Mouse (Mus musculus) macrophage (primary cell): ENCODE results near the gene Emd. TPM values are rescaled to one million over a fixed set of nuclear protein-coding genes. Genes with fewer than 3 reads are reported as not detected.
"Not testable (repeated sequence)": the region's sequence is repeated elsewhere in the genome, so short reads cannot be mapped to it uniquely, and the experiment has no call there.

ENCODE experiments used
- H3K27ac ChIP-seq: fragments of 350-480 bp; formaldehyde crosslinking; 2 replicates; pipeline ENCODE4 v1.9.0; 2021
- H3K36me3 ChIP-seq: fragments of 350-480 bp; formaldehyde crosslinking; 2 replicates; pipeline ENCODE4 v1.9.0; 2021; ENCODE audit errors: inconsistent target
- H3K4me3 ChIP-seq: fragments of 350-480 bp; formaldehyde crosslinking; 2 replicates; pipeline ENCODE4 v1.9.0; 2021; ENCODE audit errors: inconsistent target
- H3K79me2 ChIP-seq: fragments of 350-480 bp; formaldehyde crosslinking; 2 replicates; pipeline ENCODE4 v1.9.0; 2021; ENCODE audit errors: inconsistent target
- WGBS: methylation state at CpG from one replicate; pipeline ENCODE4 v1.1.7; 2026; ENCODE audit warnings: inconsistent platforms; ENCODE audit not compliant: missing documents; 5-methylcytosine and 5-hydroxymethylcytosine counted together
- polyA plus RNA-seq: library from polyadenylated mRNA; stranded (reverse); fragments of 250-400 nt; gene quantifications from 3 replicates; pipeline ENCODE4 v1.2.4, GENCODE M21; 2018; ENCODE audit warnings: inconsistent platforms
- total RNA-seq, 78 experiments: library from RNA; depleted of rRNA; stranded (reverse); fragments of 250-400 nt; gene quantifications; 1 replicate in 9 of 78; 2 replicates in 24 of 78; 3 replicates in 43 of 78; 4 replicates in 2 of 78; pipeline ENCODE4 v1.2.4; 2018; ENCODE audit warnings: inconsistent platforms in 56 of 78

Emd gene
- 10 to 100 TPM in 25 of 26 experiments, 1 to 10 TPM in 1; 9.1 to 69.1 (median 18.4) TPM for total RNA-seq (2018; cell fraction: chromatin; rRNA removed)
- total RNA-seq (2018; cell fraction: cytosol; rRNA removed), result 10 to 100 TPM; 30.4 to 48.0 (median 40.3) TPM
- 10 to 100 TPM; 13.8 to 54.6 (median 22.3) TPM for total RNA-seq (2018; cell fraction: nucleus; rRNA removed)
- 35.7 to 94.2 TPM (median 47.2 TPM) in 3 replicates for polyA plus RNA-seq

GRCm38 (mm10) chrX:74254153-74254887 lies at the start of gene Emd:
Gene Emd (plus strand): TSS chrX:74254687.
- Histone ChIP-seq H3K79me2 (peaks cover 12% of the 10 kb centered on the region), H3K36me3 (no peaks in the 10 kb centered on the region), H3K27ac (peak within 1 kb of the TSS; percentile 52), H3K4me3 (peak within 1 kb of the TSS; percentile 58)
- WGBS, result 27% methylated on average over 24 of the region's 39 CpGs

DNA sequence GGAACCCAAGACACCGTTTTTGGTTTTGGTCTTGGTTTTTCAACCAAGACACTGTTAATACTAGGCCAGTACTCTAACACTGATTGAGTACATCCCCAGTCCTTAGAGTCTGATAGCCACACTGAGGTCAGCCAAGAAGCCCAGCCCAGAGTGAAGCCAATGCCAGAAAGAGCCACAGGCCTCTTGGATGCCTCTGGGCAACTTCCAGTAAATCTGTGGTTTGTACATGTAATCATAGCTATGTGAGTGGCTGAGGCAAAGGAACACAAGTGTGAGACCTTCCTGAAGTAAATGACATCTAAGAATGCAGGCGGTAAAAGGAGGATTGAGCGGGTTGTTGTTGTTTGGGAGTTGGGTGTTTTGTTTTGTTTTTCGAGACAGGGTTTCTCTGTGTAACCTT lies 36.0 kb upstream of the Emd start:
- H3K36me3 ChIP-seq, result peaks cover 2% of the 10 kb centered on the region; the same call in 1 of the 2 replicates
- H3K79me2 ChIP-seq, result no peaks in the 10 kb centered on the region
- WGBS, result 95% methylated on average over 4 of the region's 4 CpGs
- no peak overlapping the region for H3K27ac ChIP-seq
- no peak overlapping the region for H3K4me3 ChIP-seq

- Histone ChIP-seq H3K4me3 (no peak overlapping the region), H3K79me2 (no peaks in the 10 kb centered on the region), H3K36me3 (peaks cover 11% of the 10 kb centered on the region; the same call in 1 of the 2 replicates), H3K27ac (no peak overlapping the region)
- 75% methylated on average over 13 of the region's 13 CpGs for WGBS
Measured at GRCm38 (mm10) chrX:74219449-74219848, 35.0 kb upstream of the Emd start.

GRCm38 (mm10) chrX:74220099-74220498 lies 34.4 kb upstream of the Emd start:
- peaks cover 17% of the 10 kb centered on the region for H3K36me3 ChIP-seq
- WGBS, result no CpG with 5 or more reads among the region's 1 CpGs
- not testable (repeated sequence) for H3K27ac ChIP-seq, H3K4me3 ChIP-seq, H3K79me2 ChIP-seq

GRCm38 (mm10) chrX:74230038-74230437 lies 24.4 kb upstream of the Emd start:
- WGBS, result 62% methylated on average over 1 of the region's 1 CpGs
- H3K27ac ChIP-seq, result no peak overlapping the region
- no peaks in the 10 kb centered on the region; the same call in 1 of the 2 replicates for H3K79me2 ChIP-seq
- no peak overlapping the region for H3K4me3 ChIP-seq
- peaks cover 22% of the 10 kb centered on the region; the same call in 1 of the 2 replicates for H3K36me3 ChIP-seq

- H3K4me3 ChIP-seq, result no peak overlapping the region
- H3K79me2 ChIP-seq, result peaks cover 9% of the 10 kb centered on the region; the same call in 1 of the 2 replicates
- no peak overlapping the region for H3K27ac ChIP-seq
- 83% methylated on average over 3 of the region's 5 CpGs for WGBS
- H3K36me3 ChIP-seq, result peaks cover 17% of the 10 kb centered on the region; the same call in 1 of the 2 replicates
Measured at GRCm38 (mm10) chrX:74233196-74233595, 21.3 kb upstream of the Emd start.

DNA sequence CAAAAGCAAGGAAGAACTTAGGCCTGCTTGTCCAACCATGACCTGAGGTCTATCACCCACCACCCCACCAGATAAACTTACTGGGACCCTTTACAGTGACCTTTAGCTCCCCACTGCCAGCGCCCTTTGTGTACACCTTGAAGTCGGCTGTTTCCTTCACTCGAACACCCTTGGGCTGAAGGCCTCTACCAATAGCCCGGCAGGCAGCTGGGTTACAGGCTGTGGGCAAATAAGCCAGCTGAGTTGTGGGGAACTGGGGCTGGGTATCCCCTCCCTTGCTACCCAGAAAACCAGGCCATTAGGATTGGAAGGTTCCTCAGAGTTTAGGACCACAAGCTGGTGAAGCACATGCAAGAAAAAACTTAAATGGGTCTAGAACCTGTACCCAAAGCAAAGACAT lies 14.2 kb upstream of the Emd start:
- H3K4me3 ChIP-seq, result no peak overlapping the region
- no peak overlapping the region for H3K27ac ChIP-seq
- 100% methylated on average over 4 of the region's 4 CpGs for WGBS
- H3K36me3 ChIP-seq, result 0 out of 2 replicates have a peak, but pooled peaks cover 26% of the 10 kb centered on the region
- peaks cover 60% of the 10 kb centered on the region for H3K79me2 ChIP-seq

GRCm38 (mm10) chrX:74243396-74243795 lies 11.1 kb upstream of the Emd start:
- Histone ChIP-seq H3K36me3 (0 out of 2 replicates have a peak, but pooled peaks cover 19% of the 10 kb centered on the region), H3K4me3 (no peak overlapping the region; the same call in 1 of the 2 replicates)

DNA sequence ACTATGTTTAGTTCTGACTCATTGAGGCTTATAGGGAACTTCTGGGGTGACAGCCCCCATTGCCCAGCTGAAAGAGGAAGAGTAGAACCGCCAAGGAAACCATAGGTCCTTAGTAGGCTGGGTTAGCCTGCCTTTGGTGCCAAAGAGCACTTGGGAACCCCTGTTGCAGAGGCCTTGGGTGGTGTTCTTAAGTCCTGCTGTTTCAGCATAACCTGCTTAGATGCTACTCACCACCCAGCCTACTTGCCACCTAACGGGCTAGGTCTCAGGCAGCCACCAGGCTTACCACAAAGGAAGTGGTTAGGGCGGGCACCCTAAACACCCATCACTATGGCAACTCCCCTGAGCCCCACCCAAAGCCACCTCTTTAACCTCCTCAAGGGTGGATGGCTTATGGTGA lies 10.7 kb upstream of the Emd start:
- Histone ChIP-seq H3K36me3 (0 out of 2 replicates have a peak, but pooled peaks cover 19% of the 10 kb centered on the region), H3K79me2 (peaks cover 52% of the 10 kb centered on the region), H3K27ac (peak overlapping the region; percentile 88), H3K4me3 (peak overlapping the region; percentile 59; the same call in 1 of the 2 replicates)
- WGBS, result 21% methylated on average over 3 of the region's 3 CpGs

More at GRCm38 (mm10) chrX:74243396-74243795, 11.1 kb upstream of the Emd start:
- Histone ChIP-seq H3K79me2 (peaks cover 54% of the 10 kb centered on the region), H3K27ac (peak overlapping the region; percentile 88)
- 71% methylated on average over 2 of the region's 2 CpGs for WGBS

DNA sequence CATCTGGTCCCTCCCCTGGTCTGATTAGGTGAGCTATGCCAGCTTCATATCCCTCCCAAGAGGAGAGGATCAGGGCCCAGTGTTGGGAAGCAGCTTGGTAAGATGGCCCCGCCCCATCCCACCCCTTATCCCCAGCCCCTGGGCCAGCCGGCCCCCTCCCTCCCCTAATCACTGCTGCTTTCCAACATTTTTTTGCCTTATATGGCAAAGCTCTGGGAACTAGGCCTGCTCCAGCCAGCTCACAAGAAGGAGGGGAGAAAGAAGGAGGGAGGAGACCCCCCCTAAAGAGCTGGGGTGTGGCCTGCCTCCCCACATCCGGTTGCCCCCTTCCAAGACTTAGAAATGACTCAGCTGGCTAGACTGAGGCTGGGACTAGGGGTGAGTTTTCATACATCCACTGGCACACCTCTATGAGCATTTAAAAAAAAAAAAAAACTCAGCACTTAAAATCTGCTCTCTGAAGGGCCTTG lies 9.8 kb upstream of the Emd start:
- WGBS, result 13% methylated on average over 3 of the region's 3 CpGs
- peaks cover 43% of the 10 kb centered on the region for H3K79me2 ChIP-seq
- peak overlapping the region; percentile 88 for H3K27ac ChIP-seq

GRCm38 (mm10) chrX:74245107-74245506 lies 9.4 kb upstream of the Emd start:
- peaks cover 39% of the 10 kb centered on the region for H3K79me2 ChIP-seq
- H3K4me3 ChIP-seq, result peak overlapping the region; percentile 59
- peak overlapping the region; percentile 88 for H3K27ac ChIP-seq
- H3K36me3 ChIP-seq, result 0 out of 2 replicates have a peak, but pooled peaks cover 19% of the 10 kb centered on the region
- 71% methylated on average over 1 of the region's 1 CpGs for WGBS

More for the DNA sequence above, 9.8 kb upstream of the Emd start:
- peak overlapping the region; percentile 59 for H3K4me3 ChIP-seq
- H3K36me3 ChIP-seq, result 0 out of 2 replicates have a peak, but pooled peaks cover 19% of the 10 kb centered on the region

DNA sequence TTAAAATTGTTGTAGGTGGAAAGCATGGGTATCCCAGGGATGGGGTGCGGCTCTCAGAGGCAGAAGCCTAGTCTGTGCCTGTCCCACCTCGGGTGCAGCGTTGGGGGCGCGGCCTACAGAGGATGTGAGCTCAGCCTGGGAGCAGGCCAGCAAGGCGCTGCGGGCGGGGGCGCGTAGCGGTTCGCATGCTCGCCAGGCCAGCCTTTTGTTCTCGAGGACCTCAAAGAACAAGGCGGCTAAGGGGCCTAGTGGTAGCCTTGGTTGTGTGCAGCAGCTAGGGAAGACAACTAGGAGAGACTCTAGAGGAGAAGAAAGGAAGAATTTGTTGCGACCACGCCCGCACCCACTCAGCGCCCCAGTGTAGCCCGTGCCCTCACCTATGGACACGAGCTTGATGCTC lies 8.8 kb upstream of the Emd start:
- Histone ChIP-seq H3K4me3 (peak overlapping the region; percentile 59), H3K79me2 (peaks cover 33% of the 10 kb centered on the region), H3K27ac (peak overlapping the region; percentile 88), H3K36me3 (0 out of 2 replicates have a peak, but pooled peaks cover 17% of the 10 kb centered on the region)
- 28% methylated on average over 16 of the region's 21 CpGs for WGBS

- Histone ChIP-seq H3K4me3 (peak overlapping the region; percentile 59), H3K79me2 (peaks cover 27% of the 10 kb centered on the region), H3K27ac (peak overlapping the region; percentile 88), H3K36me3 (0 out of 2 replicates have a peak, but pooled peaks cover 12% of the 10 kb centered on the region)
- WGBS, result 15% methylated on average over 35 of the region's 38 CpGs
Measured at GRCm38 (mm10) chrX:74246213-74246681, 8.2 kb upstream of the Emd start.

GRCm38 (mm10) chrX:74246693-74247092 lies 7.8 kb upstream of the Emd start:
- H3K36me3 ChIP-seq, result 0 out of 2 replicates have a peak, but pooled peaks cover 7% of the 10 kb centered on the region
- peak overlapping the region; percentile 29 for H3K4me3 ChIP-seq
- WGBS, result 22% methylated on average over 8 of the region's 15 CpGs
- peak overlapping the region; percentile 65 for H3K27ac ChIP-seq
- H3K79me2 ChIP-seq, result peaks cover 23% of the 10 kb centered on the region
